Mouse (Mus musculus) neural tube, embryonic 12.5 days (tissue): ENCODE results near the gene Atg16l2. TPM values are rescaled to one million over a fixed set of nuclear protein-coding genes. Genes with fewer than 3 reads are reported as not detected.

Source experiments
- ATAC-seq: fragments of 200-750 bp; cut with Nextera tagmentation; 2 replicates; pipeline ENCODE4 v1.8.0; 2017; ENCODE audit warnings: low read depth, mild to moderate bottlenecking, moderate TSS enrichment, moderate library complexity; ENCODE audit not compliant: low FRiP score
- H3K27ac ChIP-seq: fragments of 300-500 bp; sonication (generic); 2 replicates; pipeline ENCODE4 v1.5.1; 2016
- H3K27me3 ChIP-seq: fragments of 300-500 bp; sonication (generic); replicated peaks from 2 replicates; pipeline ENCODE4 v1.6.1; 2016; ENCODE audit warnings: mild to moderate bottlenecking
- H3K36me3 ChIP-seq: fragments of 300-500 bp; sonication (generic); 2 replicates; pipeline ENCODE4 v1.6.1; 2016; ENCODE audit warnings: mild to moderate bottlenecking
- H3K4me1 ChIP-seq: fragments of 300-500 bp; sonication (generic); 2 replicates; pipeline ENCODE4 v1.6.1; 2016
- H3K4me2 ChIP-seq: fragments of 300-500 bp; sonication (generic); replicated peaks from 2 replicates; pipeline ENCODE4 v1.6.1; 2016; ENCODE audit warnings: mild to moderate bottlenecking
- H3K4me3 ChIP-seq: fragments of 300-500 bp; sonication (generic); 2 replicates; pipeline ENCODE4 v1.5.1; 2016
- H3K9ac ChIP-seq: fragments of 300-500 bp; sonication (generic); 2 replicates; pipeline ENCODE4 v1.6.1; 2016; ENCODE audit warnings: mild to moderate bottlenecking
- H3K9me3 ChIP-seq: fragments of 300-500 bp; sonication (generic); 2 replicates; pipeline ENCODE4 v1.6.1; 2016; ENCODE audit warnings: mild to moderate bottlenecking
- WGBS: fragments of 180-500 bp; shearing (Covaris S2); methylation state at CpG from one replicate; pipeline ENCODE4 v1.1.7; 2016; 5-methylcytosine and 5-hydroxymethylcytosine counted together
- polyA plus RNA-seq: library from polyadenylated mRNA; unstranded; fragments of >200 nt; fragmentation: Nextera tagmentation; extraction: Ambion mirVana; gene quantifications from 2 replicates; pipeline ENCODE4 v1.2.1, GENCODE M21; 2016

The Atg16l2 gene
- polyA plus RNA-seq, 1 experiment from 2014 or later, result 17.8 TPM

DNA sequence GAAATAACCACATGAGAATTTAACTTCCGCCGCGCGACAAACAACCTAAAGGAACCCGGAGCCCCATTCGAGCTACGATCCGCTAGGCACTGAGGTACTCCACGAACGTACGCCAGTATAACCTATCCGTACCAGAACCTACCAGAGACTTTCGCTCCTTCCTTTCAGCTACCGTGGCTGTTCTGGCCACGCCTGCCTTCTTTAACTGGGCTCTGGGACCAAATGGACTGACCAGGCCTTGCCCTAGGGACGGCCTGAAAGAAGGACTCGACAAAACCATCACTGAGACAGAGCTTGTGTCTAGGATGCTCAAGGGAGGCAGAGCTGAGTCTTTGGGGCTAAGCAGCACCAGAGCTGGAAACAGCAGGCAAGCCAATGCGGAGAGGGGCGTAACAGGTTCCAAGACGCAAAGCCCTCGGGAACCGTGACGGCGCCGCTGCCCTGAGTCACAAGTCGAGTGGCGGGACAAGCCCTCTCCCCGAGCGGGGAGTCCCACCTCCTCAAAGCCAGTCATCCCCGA, 630 bp downstream of the Atg16l2 start:
- Histone ChIP-seq H3K4me3 (peak overlapping the region; percentile 66), H3K4me1 (peaks cover 23% of the 10 kb centered on the region), H3K36me3 (no peaks in the 10 kb centered on the region), H3K27ac (no peak overlapping the region), H3K9ac (peak overlapping the region; percentile 65), H3K4me2 (peak overlapping the region; percentile 86), H3K27me3 (peaks cover 35% of the 10 kb centered on the region), H3K9me3 (no peaks in the 10 kb centered on the region)
- under 1% methylated on average over 30 of the region's 30 CpGs for WGBS
- ATAC-seq, result peak; percentile 41

DNA sequence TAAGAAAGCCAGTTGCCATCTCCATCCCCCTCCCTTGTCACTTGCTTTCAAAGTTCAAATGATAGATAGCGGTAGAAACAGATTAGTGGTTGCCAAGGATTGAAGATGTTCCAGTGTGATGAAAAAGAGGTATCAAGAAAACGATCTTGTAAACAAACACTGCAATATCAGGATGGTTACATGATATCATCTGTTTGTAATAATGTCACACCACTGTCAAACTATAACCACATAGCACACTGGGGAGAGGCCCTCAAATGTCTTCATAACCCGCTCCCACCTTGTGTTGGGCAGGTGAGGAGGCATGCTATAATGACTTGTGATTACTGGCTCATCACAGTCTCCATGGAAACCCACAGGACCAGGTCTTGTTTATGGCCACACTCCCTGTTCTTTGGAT, 3.7 kb downstream of the Atg16l2 start:
- H3K4me1 ChIP-seq, result peaks cover 26% of the 10 kb centered on the region
- H3K36me3 ChIP-seq, result no peaks in the 10 kb centered on the region
- ATAC-seq, result no peak
- H3K4me3 ChIP-seq, result no peak overlapping the region
- H3K27me3 ChIP-seq, result peaks cover 35% of the 10 kb centered on the region
- H3K9ac ChIP-seq, result no peak overlapping the region
- H3K9me3 ChIP-seq, result no peaks in the 10 kb centered on the region
- no peak overlapping the region for H3K4me2 ChIP-seq
- 81% methylated on average over 3 of the region's 3 CpGs for WGBS
- no peak overlapping the region for H3K27ac ChIP-seq

DNA sequence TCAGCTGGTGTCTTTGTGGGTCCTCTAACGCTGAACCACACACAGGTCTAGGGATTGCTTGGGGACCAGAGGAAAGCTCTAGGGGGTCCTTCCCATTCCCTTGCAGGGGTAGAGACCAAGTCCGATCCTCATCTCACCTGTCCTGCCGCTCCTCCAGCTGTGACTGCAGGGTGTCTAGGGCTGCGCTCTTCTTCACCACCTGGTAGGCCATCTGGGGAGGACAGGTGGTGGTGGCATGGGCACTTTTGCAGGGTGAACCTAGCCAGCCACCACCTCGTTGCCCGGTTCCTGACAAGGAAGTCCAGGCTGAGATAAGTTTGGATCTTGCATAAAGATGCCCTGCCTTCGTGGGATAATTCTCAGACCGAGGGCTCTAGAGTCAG, 5.0 kb downstream of the Atg16l2 start:
- 30% methylated on average over 8 of the region's 8 CpGs for WGBS
- Histone ChIP-seq H3K4me2 (peak overlapping the region; percentile 73), H3K4me3 (peak overlapping the region; percentile 27), H3K27ac (no peak overlapping the region), H3K4me1 (peaks cover 19% of the 10 kb centered on the region), H3K36me3 (no peaks in the 10 kb centered on the region), H3K9ac (peak overlapping the region; percentile 56), H3K27me3 (peaks cover 35% of the 10 kb centered on the region), H3K9me3 (no peaks in the 10 kb centered on the region)
- ATAC-seq, result no peak

DNA sequence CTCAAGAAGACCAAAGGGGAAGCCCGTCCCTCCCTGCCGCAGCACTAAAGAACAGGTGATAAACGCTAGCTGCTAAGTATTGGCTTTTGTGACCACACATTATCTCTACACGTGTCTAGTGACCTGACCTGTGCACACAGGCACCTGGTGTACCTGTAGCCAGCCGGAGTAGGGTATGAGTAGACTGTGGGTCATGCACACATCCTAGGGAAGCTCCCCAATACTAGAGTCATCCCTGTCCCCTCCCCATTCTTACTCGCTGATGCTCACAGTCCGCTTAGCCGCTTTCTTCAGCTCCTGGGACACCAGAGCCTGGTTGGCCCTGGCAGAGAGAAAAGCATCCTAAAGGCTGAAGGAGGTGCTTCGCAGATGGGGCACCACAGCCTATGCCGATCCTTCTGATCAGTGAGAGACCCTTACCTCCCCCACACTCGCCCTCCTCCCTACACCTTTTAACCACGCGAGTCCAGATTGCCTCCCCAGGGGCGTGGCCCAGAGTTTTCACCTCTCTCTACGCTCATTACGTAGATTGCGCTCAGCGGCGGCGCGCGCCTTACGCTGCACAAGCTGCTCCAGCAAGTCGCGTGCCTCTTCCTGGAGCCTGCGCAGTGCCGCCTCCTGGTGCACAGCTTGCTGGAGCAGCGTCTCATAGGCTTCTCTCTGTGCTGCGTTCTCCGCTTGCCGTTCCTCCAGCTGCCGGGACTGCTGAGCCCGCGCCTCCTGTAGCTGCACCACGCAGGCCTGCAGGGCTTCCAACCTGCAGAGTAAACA, 5.6 kb downstream of the Atg16l2 start:
- WGBS, result 10% methylated on average over 35 of the region's 35 CpGs
- ATAC-seq, result peak; percentile 84
- peak overlapping the region; percentile 27 for H3K4me3 ChIP-seq
- peak overlapping the region; percentile 73 for H3K4me2 ChIP-seq
- peaks cover 17% of the 10 kb centered on the region for H3K4me1 ChIP-seq
- H3K9ac ChIP-seq, result peak overlapping the region; percentile 56
- H3K27me3 ChIP-seq, result peaks cover 35% of the 10 kb centered on the region
- no peak overlapping the region for H3K27ac ChIP-seq
- H3K9me3 ChIP-seq, result no peaks in the 10 kb centered on the region
- no peaks in the 10 kb centered on the region; the same call in 1 of the 2 replicates for H3K36me3 ChIP-seq

DNA sequence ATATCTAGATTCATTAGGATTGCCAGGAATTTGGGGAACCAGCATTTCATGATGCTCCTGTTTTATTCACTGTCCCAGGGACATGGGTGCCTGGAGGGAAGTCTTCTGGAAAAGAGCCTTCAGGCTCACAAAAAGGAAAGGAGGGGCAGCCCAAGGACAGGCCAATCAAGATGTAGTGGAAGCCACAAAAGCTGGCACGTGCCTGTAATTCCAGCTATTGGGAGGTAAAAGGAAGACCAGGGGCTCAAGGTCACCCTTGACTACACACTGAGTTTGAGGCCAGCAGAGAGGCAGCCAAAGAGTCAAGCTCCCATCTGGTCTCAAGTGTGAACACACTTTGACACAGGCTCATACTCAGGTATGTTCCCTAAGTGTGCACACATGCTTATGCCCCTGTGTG, 6.6 kb downstream of the Atg16l2 start:
- Histone ChIP-seq H3K9me3 (no peaks in the 10 kb centered on the region), H3K27ac (no peak overlapping the region), H3K4me3 (no peak overlapping the region), H3K4me1 (peaks cover 10% of the 10 kb centered on the region), H3K27me3 (peaks cover 30% of the 10 kb centered on the region), H3K9ac (no peak overlapping the region), H3K36me3 (peaks cover under 1% of the 10 kb centered on the region; the same call in 1 of the 2 replicates), H3K4me2 (no peak overlapping the region)
- WGBS, result 58% methylated on average over 1 of the region's 1 CpGs
- no peak for ATAC-seq

DNA sequence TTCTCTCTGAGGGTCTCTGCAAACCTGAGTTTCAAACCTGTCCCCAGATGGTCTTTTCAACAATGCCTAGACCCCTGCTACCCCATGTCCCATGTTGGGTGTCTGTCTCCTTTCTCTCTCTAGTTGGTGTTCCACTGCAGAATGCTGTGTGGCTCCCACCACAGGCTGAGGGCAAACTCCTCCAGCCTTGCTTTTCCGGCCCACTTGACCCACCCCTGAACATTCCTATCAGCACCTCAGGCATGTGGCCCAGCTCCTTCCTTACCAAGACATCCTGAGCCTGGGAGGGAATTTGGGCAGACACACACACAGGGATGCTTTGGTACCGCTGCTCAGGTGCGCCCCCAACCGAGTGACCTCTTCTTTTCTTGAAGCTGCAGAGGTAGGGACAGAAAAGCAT, 8.4 kb downstream of the Atg16l2 start:
- Histone ChIP-seq H3K4me2 (no peak overlapping the region), H3K27me3 (peaks cover 13% of the 10 kb centered on the region; the same call in 1 of the 2 replicates), H3K9me3 (no peaks in the 10 kb centered on the region), H3K4me3 (no peak overlapping the region), H3K4me1 (peaks cover 10% of the 10 kb centered on the region), H3K36me3 (peaks cover 14% of the 10 kb centered on the region), H3K27ac (no peak overlapping the region), H3K9ac (no peak overlapping the region)
- 56% methylated on average over 4 of the region's 4 CpGs for WGBS
- ATAC-seq, result no peak

DNA sequence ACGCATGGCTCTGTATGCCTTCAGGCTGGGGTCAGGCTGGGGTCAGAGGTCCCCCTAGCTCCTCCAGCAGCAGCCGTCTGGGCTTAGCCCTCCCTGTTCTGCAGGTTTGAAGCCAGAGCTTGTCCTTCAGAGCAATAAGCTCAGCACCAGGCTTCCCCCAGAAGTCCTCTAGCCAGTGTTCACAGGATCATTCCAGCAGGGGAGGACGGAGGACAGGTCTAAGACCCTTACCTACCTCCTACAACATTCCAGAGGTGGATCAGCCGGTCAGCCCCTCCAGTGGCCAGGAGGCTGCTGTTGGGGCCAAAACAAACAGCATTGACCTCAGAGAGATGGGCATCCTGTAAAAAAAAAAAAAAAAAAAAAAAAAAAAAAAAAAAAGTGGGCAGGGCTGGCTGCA, 8.9 kb downstream of the Atg16l2 start:
- no peak overlapping the region for H3K4me3 ChIP-seq
- peaks cover 10% of the 10 kb centered on the region; the same call in 1 of the 2 replicates for H3K27me3 ChIP-seq
- H3K4me2 ChIP-seq, result no peak overlapping the region
- H3K27ac ChIP-seq, result no peak overlapping the region
- 59% methylated on average over 4 of the region's 4 CpGs for WGBS
- no peak overlapping the region for H3K9ac ChIP-seq
- no peaks in the 10 kb centered on the region for H3K9me3 ChIP-seq
- peaks cover 10% of the 10 kb centered on the region for H3K4me1 ChIP-seq
- peaks cover 14% of the 10 kb centered on the region for H3K36me3 ChIP-seq
- ATAC-seq, result no peak

DNA sequence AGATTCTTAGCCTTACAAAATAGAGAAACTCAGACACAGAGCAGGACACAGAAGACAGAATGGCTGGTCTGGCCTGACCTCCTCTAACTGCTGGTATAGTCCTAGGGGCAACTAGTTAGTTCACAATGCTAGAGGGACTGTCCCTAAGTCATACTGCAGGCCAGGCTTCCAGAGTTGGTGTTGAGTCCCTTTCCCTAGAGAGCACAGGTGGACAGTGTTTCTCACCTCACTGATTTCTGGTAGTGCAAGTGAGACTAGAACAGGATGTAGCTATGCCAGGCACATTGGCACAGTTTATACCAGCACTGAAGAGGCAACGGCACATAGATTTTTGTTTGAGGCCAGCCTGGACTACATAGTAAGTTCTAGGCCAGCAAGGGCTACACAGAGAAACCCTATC, 9.4 kb downstream of the Atg16l2 start:
- Histone ChIP-seq H3K36me3 (peaks cover 14% of the 10 kb centered on the region), H3K9ac (no peak overlapping the region), H3K9me3 (no peaks in the 10 kb centered on the region), H3K4me3 (no peak overlapping the region), H3K27me3 (peaks cover 5% of the 10 kb centered on the region; the same call in 1 of the 2 replicates), H3K27ac (no peak overlapping the region), H3K4me2 (no peak overlapping the region), H3K4me1 (peaks cover 10% of the 10 kb centered on the region)
- no peak for ATAC-seq
- WGBS, result 100% methylated on average over 1 of the region's 1 CpGs

DNA sequence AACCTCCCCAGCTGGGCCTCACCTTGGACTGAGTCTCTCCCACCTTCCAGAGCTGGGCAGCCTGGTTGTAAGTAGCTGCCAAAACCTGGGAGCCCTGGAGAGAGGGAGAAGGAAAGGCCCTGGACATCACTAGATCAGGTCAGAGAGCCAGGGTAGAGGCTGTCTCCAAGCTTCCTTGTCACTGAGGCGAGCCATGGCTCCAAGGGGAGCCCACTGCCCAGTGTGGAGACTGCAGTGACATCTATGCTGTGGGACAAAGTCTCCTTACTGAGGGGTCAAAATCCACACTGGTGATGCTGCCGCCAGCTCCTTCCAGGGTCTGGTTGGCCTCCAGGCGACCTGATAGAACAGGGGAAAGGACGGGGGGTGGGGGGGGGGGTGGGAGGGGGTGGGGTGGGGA, 10.0 kb downstream of the Atg16l2 start:
- H3K36me3 ChIP-seq, result peaks cover 14% of the 10 kb centered on the region
- H3K27me3 ChIP-seq, result peaks cover 2% of the 10 kb centered on the region; the same call in 1 of the 2 replicates
- WGBS, result 71% methylated on average over 4 of the region's 4 CpGs
- no peak overlapping the region for H3K27ac ChIP-seq
- no peak for ATAC-seq
- no peaks in the 10 kb centered on the region for H3K9me3 ChIP-seq
- H3K4me2 ChIP-seq, result no peak overlapping the region
- H3K4me1 ChIP-seq, result peaks cover 9% of the 10 kb centered on the region
- H3K4me3 ChIP-seq, result no peak overlapping the region
- no peak overlapping the region for H3K9ac ChIP-seq

DNA sequence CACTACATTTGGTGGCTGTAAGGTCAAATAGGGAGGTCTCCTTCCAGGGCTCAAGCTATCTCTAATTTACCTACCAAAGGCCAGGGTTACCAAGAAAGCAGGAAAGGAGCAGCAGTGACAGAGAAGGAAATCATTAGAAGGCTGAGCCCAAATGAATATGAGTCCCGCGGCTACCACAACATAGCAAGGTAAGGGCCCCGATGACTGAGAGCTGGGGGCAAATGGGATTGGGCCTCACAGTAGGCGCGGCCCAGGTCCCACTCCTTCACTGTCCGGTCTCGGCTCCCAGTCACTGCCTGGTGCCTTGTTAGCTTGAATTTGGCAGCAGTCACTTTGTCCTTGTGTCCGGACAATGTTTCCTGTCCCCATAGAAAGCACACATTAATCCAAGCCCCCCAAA, 10.4 kb downstream of the Atg16l2 start:
- Histone ChIP-seq H3K4me2 (no peak overlapping the region), H3K36me3 (peaks cover 17% of the 10 kb centered on the region), H3K4me3 (no peak overlapping the region), H3K4me1 (peaks cover 5% of the 10 kb centered on the region), H3K9ac (no peak overlapping the region), H3K27ac (no peak overlapping the region), H3K9me3 (no peaks in the 10 kb centered on the region), H3K27me3 (no peaks in the 10 kb centered on the region)
- ATAC-seq, result no peak
- 95% methylated on average over 8 of the region's 8 CpGs for WGBS

DNA sequence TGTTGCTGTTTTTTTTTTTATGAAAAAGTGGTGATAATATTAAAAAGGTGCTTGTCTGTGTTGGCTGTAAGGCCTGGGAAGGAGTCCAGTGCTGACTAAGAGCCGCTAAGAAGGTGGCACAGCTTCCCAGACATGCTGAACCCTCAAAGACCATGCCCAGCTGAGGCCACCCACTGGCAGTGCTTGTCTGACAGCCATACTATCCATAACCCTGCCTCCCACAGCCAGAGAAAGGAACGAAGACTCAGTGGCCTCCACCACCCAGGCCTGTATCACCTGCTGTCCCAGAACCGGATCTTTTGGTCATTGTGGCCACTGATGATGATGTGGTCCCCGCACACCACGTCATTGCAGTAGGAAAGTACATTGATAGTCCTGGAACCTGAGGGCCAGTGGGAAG, 10.8 kb downstream of the Atg16l2 start:
- Histone ChIP-seq H3K4me2 (no peak overlapping the region), H3K9ac (no peak overlapping the region), H3K9me3 (no peaks in the 10 kb centered on the region), H3K36me3 (peaks cover 17% of the 10 kb centered on the region), H3K27ac (no peak overlapping the region), H3K27me3 (no peaks in the 10 kb centered on the region), H3K4me3 (no peak overlapping the region), H3K4me1 (peaks cover under 1% of the 10 kb centered on the region)
- ATAC-seq, result no peak
- WGBS, result 94% methylated on average over 5 of the region's 5 CpGs

DNA sequence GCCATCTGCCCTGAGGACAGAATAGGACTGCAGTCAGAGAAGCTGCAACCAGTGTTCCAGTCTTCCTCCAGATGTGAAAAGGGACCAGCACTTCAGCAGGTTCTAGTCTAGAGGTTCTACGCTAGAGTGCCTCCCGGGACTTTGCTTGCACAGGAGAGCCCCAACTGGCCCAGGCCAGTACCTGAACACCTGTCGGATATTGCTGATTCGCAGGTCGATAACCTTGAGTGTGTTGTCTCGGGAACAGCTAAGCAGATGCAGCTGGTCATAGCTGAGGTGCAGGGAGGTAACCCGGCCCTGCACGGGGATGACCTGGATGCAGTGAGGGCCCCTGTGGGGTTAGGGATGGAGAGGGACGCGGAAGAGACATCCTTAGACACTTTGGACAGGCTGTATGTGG, 11.7 kb downstream of the Atg16l2 start:
- 95% methylated on average over 10 of the region's 10 CpGs for WGBS
- H3K27ac ChIP-seq, result no peak overlapping the region
- no peaks in the 10 kb centered on the region for H3K9me3 ChIP-seq
- H3K4me2 ChIP-seq, result no peak overlapping the region
- H3K9ac ChIP-seq, result no peak overlapping the region
- peaks cover 22% of the 10 kb centered on the region for H3K36me3 ChIP-seq
- H3K27me3 ChIP-seq, result no peaks in the 10 kb centered on the region
- no peaks in the 10 kb centered on the region for H3K4me1 ChIP-seq
- no peak overlapping the region for H3K4me3 ChIP-seq
- no peak for ATAC-seq

DNA sequence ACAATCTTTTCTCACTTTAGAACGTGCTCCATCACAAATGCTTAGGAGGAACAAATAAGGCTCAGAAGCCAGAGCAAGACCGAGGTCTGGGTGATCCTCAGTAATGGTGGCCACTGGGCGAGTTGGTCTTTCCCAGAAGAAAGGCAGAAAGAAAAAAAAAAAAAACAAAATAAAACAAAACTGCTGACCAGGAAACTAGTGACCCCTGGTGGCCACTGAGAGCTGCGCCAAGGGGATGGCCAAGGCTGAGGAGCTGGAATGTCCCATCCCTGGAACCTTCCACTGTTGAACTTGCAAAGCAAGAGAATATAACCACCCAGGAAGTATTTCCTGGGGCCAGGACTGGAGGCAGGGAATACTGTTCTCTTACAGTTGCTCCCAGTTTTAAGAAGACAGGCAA, 13.6 kb downstream of the Atg16l2 start:
- Histone ChIP-seq H3K4me1 (no peaks in the 10 kb centered on the region), H3K36me3 (peaks cover 26% of the 10 kb centered on the region), H3K9me3 (no peaks in the 10 kb centered on the region), H3K4me2 (no peak overlapping the region), H3K4me3 (no peak overlapping the region), H3K9ac (no peak overlapping the region), H3K27me3 (no peaks in the 10 kb centered on the region), H3K27ac (no peak overlapping the region)
- ATAC-seq, result no peak
- WGBS, result 50% methylated on average over 4 of the region's 4 CpGs
